In the genomic region with DNA sequence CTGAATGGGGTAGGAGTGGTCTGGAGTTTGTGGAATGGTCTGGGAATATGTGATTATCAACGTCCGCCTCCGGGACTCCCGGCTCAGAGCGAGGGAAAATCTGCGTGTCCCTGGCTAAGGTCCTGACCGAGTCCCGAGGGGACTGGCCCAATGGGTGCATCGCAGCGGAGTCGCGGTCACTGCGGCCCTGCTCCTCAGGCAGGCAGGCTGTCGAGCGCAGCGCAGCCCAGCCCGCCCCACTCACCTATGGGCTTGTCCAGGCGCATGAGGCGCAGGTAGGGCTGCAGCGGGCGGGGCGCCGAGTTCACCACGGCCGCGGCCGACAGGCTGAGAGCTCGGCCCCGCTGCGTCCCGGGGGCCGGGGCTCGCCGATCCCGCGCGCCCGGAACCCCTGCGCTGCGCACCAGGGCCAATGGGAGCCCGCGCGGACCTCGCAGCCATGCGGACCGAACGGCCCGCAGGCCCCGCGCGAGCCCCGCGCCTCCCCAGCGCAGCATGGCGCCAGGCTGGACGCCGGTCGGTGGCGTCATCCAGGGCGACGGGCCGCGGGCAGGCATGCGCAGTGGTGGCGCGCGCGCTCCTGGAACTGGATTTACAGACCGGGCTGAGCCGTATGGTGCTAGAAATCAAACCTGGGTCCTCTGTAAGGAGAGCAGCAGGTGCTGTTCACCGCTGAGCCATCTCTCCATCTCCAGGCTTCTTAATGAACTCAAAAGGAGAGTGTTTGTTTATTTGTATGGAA, we compare ENCODE assay signal across 8 mouse cellular contexts. TPM values are rescaled to one million over a fixed set of nuclear protein-coding genes. Genes with fewer than 3 reads are reported as not detected.
DNase-seq lines count a peak whose midpoint lies in the region; ATAC-seq lines count a peak whose summit lies in the region.

No protein-coding gene starts in this region.

- H3K9me3 ChIP-seq in heart, embryonic 13.5 days = no peaks in the 10 kb centered on the region
- no peaks in the 10 kb centered on the region for H3K9me3 ChIP-seq in liver, embryonic 13.5 days (replicated peaks)
- H3K9me3 ChIP-seq in stomach, embryonic 14.5 days (ENCODE audit: control insufficient read depth, low read depth, low read length) = no peaks in the 10 kb centered on the region

- peak; percentile 95 for DNase-seq in kidney, postnatal 10 days
- DNase-seq in liver, embryonic 13.5 days = peak; percentile 82
- DNase-seq in natural killer cell, adult 2 months (ENCODE audit: low spot score in 2 of 2) = peak; percentile 74 to 85

- H3K9ac ChIP-seq in heart, embryonic 13.5 days = peak overlapping the region; percentile 91
- H3K9ac ChIP-seq in liver, embryonic 13.5 days = peak overlapping the region; percentile 85
- peak overlapping the region; percentile 87 for H3K9ac ChIP-seq in stomach, embryonic 14.5 days (replicated peaks; ENCODE audit: low read depth, low read length)

- no peaks in the 10 kb centered on the region for H3K27me3 ChIP-seq in heart, embryonic 13.5 days (replicated peaks)
- H3K27me3 ChIP-seq in liver, embryonic 13.5 days = no peaks in the 10 kb centered on the region
- no peaks in the 10 kb centered on the region for H3K27me3 ChIP-seq in stomach, embryonic 14.5 days (ENCODE audit: control insufficient read depth, insufficient read depth, low read length)

- peak overlapping the region; percentile 94 for H3K4me3 ChIP-seq in brown adipose tissue, adult 24 weeks (ENCODE audit: insufficient read depth, low read depth, low read length)
- H3K4me3 ChIP-seq in heart, embryonic 13.5 days = peak overlapping the region; percentile 65
- H3K4me3 ChIP-seq in liver, embryonic 13.5 days (replicated peaks) = peak overlapping the region; percentile 81
- peak overlapping the region; percentile 80 for H3K4me3 ChIP-seq in stomach, embryonic 14.5 days (ENCODE audit: low read depth, low read length)

- under 1% methylated on average over 71 of the region's 71 CpGs for WGBS in heart, embryonic 13.5 days
- WGBS in liver, embryonic 13.5 days (ENCODE audit: insufficient replicate concordance) = under 1% methylated on average over 61 of the region's 71 CpGs
- under 1% methylated on average over 71 of the region's 71 CpGs for WGBS in stomach, embryonic 14.5 days

- H3K4me1 ChIP-seq in brown adipose tissue, adult 24 weeks (ENCODE audit: control insufficient read depth, insufficient read depth, insufficient read length, low read length) = peaks cover 4% of the 10 kb centered on the region; the same call in 1 of the 2 replicates
- peaks cover 20% of the 10 kb centered on the region for H3K4me1 ChIP-seq in heart, embryonic 13.5 days
- H3K4me1 ChIP-seq in liver, embryonic 13.5 days (replicated peaks) = peaks cover 35% of the 10 kb centered on the region
- peaks cover 13% of the 10 kb centered on the region; the same call in 1 of the 2 replicates for H3K4me1 ChIP-seq in stomach, embryonic 14.5 days (ENCODE audit: control insufficient read depth, insufficient read depth, low read length)

- H3K27ac ChIP-seq in brown adipose tissue, adult 24 weeks (replicated peaks; ENCODE audit: low read depth, low read length) = no peak overlapping the region
- peak overlapping the region; percentile 32; the same call in 1 of the 2 replicates for H3K27ac ChIP-seq in heart, embryonic 13.5 days (replicated peaks)
- H3K27ac ChIP-seq in liver, embryonic 13.5 days = peak overlapping the region; percentile 71
- H3K27ac ChIP-seq in stomach, embryonic 14.5 days (ENCODE audit: low read length) = peak overlapping the region; percentile 74

- H3K36me3 ChIP-seq in heart, embryonic 13.5 days = peaks cover 13% of the 10 kb centered on the region
- H3K36me3 ChIP-seq in liver, embryonic 13.5 days = peaks cover 13% of the 10 kb centered on the region
- peaks cover 10% of the 10 kb centered on the region; the same call in 1 of the 2 replicates for H3K36me3 ChIP-seq in stomach, embryonic 14.5 days (ENCODE audit: control insufficient read depth, insufficient read depth, low read length)

- peak; percentile 81 for ATAC-seq in CD4-positive, CD25-positive, alpha-beta regulatory T cell, adult 4 months
- peak; percentile 85 for ATAC-seq in erythroid progenitor cell, adult 5-6 weeks (replicated peaks; ENCODE audit: low FRiP score, poor library complexity, severe bottlenecking)
- peak; percentile 76; the same call in 1 of the 2 replicates for ATAC-seq in heart, embryonic 13.5 days (ENCODE audit: extremely low read depth, insufficient number of reproducible peaks, low FRiP score, low TSS enrichment)
- ATAC-seq in liver, embryonic 13.5 days (ENCODE audit: low read depth) = peak; percentile 96
- peak; percentile 93 for ATAC-seq in stomach, embryonic 14.5 days (ENCODE audit: insufficient number of reproducible peaks, insufficient read depth, low FRiP score, low read depth)

- peak overlapping the region; percentile 76 for H3K4me2 ChIP-seq in heart, embryonic 13.5 days
- H3K4me2 ChIP-seq in liver, embryonic 13.5 days = peak overlapping the region; percentile 85
- peak overlapping the region; percentile 71 for H3K4me2 ChIP-seq in stomach, embryonic 14.5 days (replicated peaks; ENCODE audit: low read depth, low read length)

RNA-seq across cellular contexts. Expression of a gene that starts 1.0 kb away (rescaled TPM):
- polyA plus RNA-seq in CD4-positive, CD25-positive, alpha-beta regulatory T cell, adult 4 months (2017; shearing (Covaris generic)) = 10 to 100 TPM; 12.0 to 12.9 TPM
- 66.5 and 77.7 TPM in 2 replicates for polyA plus RNA-seq in brown adipose tissue, adult 24 weeks (2012; ENCODE audit: insufficient read depth, insufficient read length, missing spikeins)
- 3.8 and 7.6 TPM in 2 replicates for total RNA-seq in erythroid progenitor cell, adult 5-6 weeks (2015; ENCODE audit: low replicate concordance)
- 4.2 and 6.0 TPM in 2 replicates for total RNA-seq in erythroid progenitor cell, adult 5-6 weeks (2017; ENCODE audit: low replicate concordance)
- polyA plus RNA-seq in heart, embryonic 13.5 days (2015; fragmentation: Nextera tagmentation; extraction: Ambion mirVana) = 60.5 and 67.9 TPM in 2 replicates
- polyA plus RNA-seq in liver, embryonic 13.5 days (2015; fragmentation: Nextera tagmentation; extraction: Ambion mirVana) = 28.9 and 30.2 TPM in 2 replicates
- polyA plus RNA-seq in stomach, embryonic 14.5 days (2014; fragmentation: Nextera tagmentation; extraction: Ambion mirVana) = 67.9 and 75.2 TPM in 2 replicates

RNA-seq across cellular contexts. Expression of a gene that starts 45.6 kb away (rescaled TPM):
- polyA plus RNA-seq in CD4-positive, CD25-positive, alpha-beta regulatory T cell, adult 4 months (2017; shearing (Covaris generic)) = under 1 TPM; 0.73 to 0.97 TPM
- polyA plus RNA-seq in brown adipose tissue, adult 24 weeks (2012; ENCODE audit: insufficient read depth, insufficient read length, missing spikeins) = 1.1 and 1.7 TPM in 2 replicates
- total RNA-seq in erythroid progenitor cell, adult 5-6 weeks (2015; ENCODE audit: low replicate concordance) = 2.5 and 4.0 TPM in 2 replicates
- 1.7 and 6.2 TPM in 2 replicates for total RNA-seq in erythroid progenitor cell, adult 5-6 weeks (2017; ENCODE audit: low replicate concordance)
- 1.2 and 1.4 TPM in 2 replicates for polyA plus RNA-seq in heart, embryonic 13.5 days (2015; fragmentation: Nextera tagmentation; extraction: Ambion mirVana)
- polyA plus RNA-seq in liver, embryonic 13.5 days (2015; fragmentation: Nextera tagmentation; extraction: Ambion mirVana) = 1.9 and 2.0 TPM in 2 replicates
- 4.9 and 6.5 TPM in 2 replicates for polyA plus RNA-seq in stomach, embryonic 14.5 days (2014; fragmentation: Nextera tagmentation; extraction: Ambion mirVana)
